Mouse (Mus musculus) lung, embryonic 16.5 days (tissue): ENCODE results near the gene Dnmbp. TPM values are rescaled to one million over a fixed set of nuclear protein-coding genes. Genes with fewer than 3 reads are reported as not detected.

Experiments used
- ATAC-seq: fragments of 200-750 bp; cut with Nextera tagmentation; 2 replicates; pipeline ENCODE4 v1.8.0; 2017; ENCODE audit warnings: low read depth, mild to moderate bottlenecking, moderate library complexity
- H3K27ac ChIP-seq: fragments of 300-500 bp; sonication (generic); 2 replicates; pipeline ENCODE4 v1.5.1; 2014; ENCODE audit warnings: mild to moderate bottlenecking, control low read depth, low read length
- H3K27me3 ChIP-seq: fragments of 300-500 bp; sonication (generic); 2 replicates; pipeline ENCODE4 v1.6.1; 2014; ENCODE audit warnings: low read depth, low read length, mixed read lengths; ENCODE audit not compliant: control insufficient read depth, insufficient read depth
- H3K36me3 ChIP-seq: fragments of 300-500 bp; sonication (generic); 2 replicates; pipeline ENCODE4 v1.6.1; 2014; ENCODE audit warnings: low read length; ENCODE audit not compliant: control insufficient read depth, insufficient read depth
- H3K4me1 ChIP-seq: fragments of 300-500 bp; sonication (generic); replicated peaks from 2 replicates; pipeline ENCODE4 v1.6.1; 2014; ENCODE audit warnings: low read length, mixed read lengths; ENCODE audit not compliant: control insufficient read depth, insufficient read depth
- H3K4me2 ChIP-seq: fragments of 300-500 bp; sonication (generic); 2 replicates; pipeline ENCODE4 v1.6.1; 2014; ENCODE audit warnings: low read depth, low read length, control low read depth
- H3K4me3 ChIP-seq: fragments of 300-500 bp; sonication (generic); 2 replicates; pipeline ENCODE4 v1.5.1; 2014; ENCODE audit warnings: mild to moderate bottlenecking, low read length, control low read depth
- H3K9ac ChIP-seq: fragments of 300-500 bp; sonication (generic); 2 replicates; pipeline ENCODE4 v1.6.1; 2014; ENCODE audit warnings: low read length, control low read depth
- H3K9me3 ChIP-seq: fragments of 300-500 bp; sonication (generic); 2 replicates; pipeline ENCODE4 v1.6.1; 2016; ENCODE audit warnings: low read length; ENCODE audit not compliant: control insufficient read depth
- WGBS: fragments of 180-500 bp; shearing (Covaris S2); extraction: QIAGEN DNeasy Blood & Tissue Kit; methylation state at CpG from one replicate; pipeline ENCODE4 v1.1.7; 2014; 5-methylcytosine and 5-hydroxymethylcytosine counted together
- polyA plus RNA-seq: library from polyadenylated mRNA; unstranded; fragments of >200 nt; fragmentation: Nextera tagmentation; extraction: Ambion mirVana; gene quantifications from 2 replicates; pipeline ENCODE4 v1.2.1, GENCODE M21; 2015

Dnmbp gene
- polyA plus RNA-seq, 1 experiment from 2014 or later = 22.1 TPM

GRCm38 (mm10) chr19:43852837-43853545 is 87.0 kb downstream of the Dnmbp start:
- ATAC-seq = no peak
- no peaks in the 10 kb centered on the region for H3K9me3 ChIP-seq
- H3K36me3 ChIP-seq = peaks cover 59% of the 10 kb centered on the region
- H3K9ac ChIP-seq = no peak overlapping the region
- H3K27ac ChIP-seq = no peak overlapping the region
- H3K27me3 ChIP-seq = no peaks in the 10 kb centered on the region
- H3K4me2 ChIP-seq = no peak overlapping the region
- H3K4me3 ChIP-seq = no peak overlapping the region
- WGBS = 76% methylated on average over 7 of the region's 7 CpGs
- no peaks in the 10 kb centered on the region for H3K4me1 ChIP-seq

- H3K9ac ChIP-seq = no peak overlapping the region
- H3K27me3 ChIP-seq = no peaks in the 10 kb centered on the region
- 80% methylated on average over 21 of the region's 21 CpGs for WGBS
- no peak overlapping the region for H3K27ac ChIP-seq
- ATAC-seq = no peak
- H3K4me3 ChIP-seq = no peak overlapping the region
- H3K36me3 ChIP-seq = peaks cover 62% of the 10 kb centered on the region
- no peaks in the 10 kb centered on the region; the same call in 1 of the 2 replicates for H3K4me1 ChIP-seq
- no peaks in the 10 kb centered on the region for H3K9me3 ChIP-seq
- H3K4me2 ChIP-seq = no peak overlapping the region
Measured at GRCm38 (mm10) chr19:43851996-43852630, 87.9 kb downstream of the Dnmbp start.

- H3K9me3 ChIP-seq = no peaks in the 10 kb centered on the region
- 88% methylated on average over 11 of the region's 11 CpGs for WGBS
- no peak for ATAC-seq
- H3K27me3 ChIP-seq = no peaks in the 10 kb centered on the region
- H3K4me3 ChIP-seq = no peak overlapping the region
- no peaks in the 10 kb centered on the region; the same call in 1 of the 2 replicates for H3K4me1 ChIP-seq
- H3K9ac ChIP-seq = no peak overlapping the region
- H3K36me3 ChIP-seq = peaks cover 55% of the 10 kb centered on the region
- no peak overlapping the region for H3K27ac ChIP-seq
- H3K4me2 ChIP-seq = no peak overlapping the region
Measured at GRCm38 (mm10) chr19:43850026-43850425, 90.0 kb downstream of the Dnmbp start.

- 92% methylated on average over 15 of the region's 15 CpGs for WGBS
Measured at GRCm38 (mm10) chr19:43847966-43848365, 92.0 kb downstream of the Dnmbp start.

GRCm38 (mm10) chr19:43847056-43847455 is 92.9 kb downstream of the Dnmbp start:
- H3K4me3 ChIP-seq = no peak overlapping the region
- peaks cover 33% of the 10 kb centered on the region for H3K36me3 ChIP-seq
- no peaks in the 10 kb centered on the region for H3K9me3 ChIP-seq
- no peak overlapping the region for H3K9ac ChIP-seq
- no peaks in the 10 kb centered on the region; the same call in 1 of the 2 replicates for H3K4me1 ChIP-seq
- H3K27ac ChIP-seq = no peak overlapping the region
- H3K4me2 ChIP-seq = no peak overlapping the region
- no peak for ATAC-seq
- no peaks in the 10 kb centered on the region for H3K27me3 ChIP-seq
- WGBS = 60% methylated on average over 15 of the region's 15 CpGs

More at GRCm38 (mm10) chr19:43847966-43848365, 92.0 kb downstream of the Dnmbp start:
- Histone ChIP-seq H3K4me2 (no peak overlapping the region), H3K27me3 (no peaks in the 10 kb centered on the region), H3K27ac (no peak overlapping the region), H3K4me3 (no peak overlapping the region), H3K4me1 (no peaks in the 10 kb centered on the region; the same call in 1 of the 2 replicates), H3K9me3 (no peaks in the 10 kb centered on the region), H3K9ac (no peak overlapping the region), H3K36me3 (peaks cover 36% of the 10 kb centered on the region)
- ATAC-seq = no peak

- no peak; the same call in 1 of the 2 replicates for ATAC-seq
- Histone ChIP-seq H3K27ac (no peak overlapping the region), H3K36me3 (peaks cover 29% of the 10 kb centered on the region), H3K4me3 (no peak overlapping the region), H3K9me3 (no peaks in the 10 kb centered on the region), H3K4me1 (no peaks in the 10 kb centered on the region; the same call in 1 of the 2 replicates), H3K27me3 (no peaks in the 10 kb centered on the region), H3K4me2 (no peak overlapping the region), H3K9ac (no peak overlapping the region)
- WGBS = 53% methylated on average over 7 of the region's 7 CpGs
Measured at GRCm38 (mm10) chr19:43845331-43845908, 94.6 kb downstream of the Dnmbp start.

- Histone ChIP-seq H3K9ac (no peak overlapping the region), H3K4me1 (no peaks in the 10 kb centered on the region; the same call in 1 of the 2 replicates), H3K4me3 (no peak overlapping the region), H3K9me3 (no peaks in the 10 kb centered on the region), H3K36me3 (peaks cover 7% of the 10 kb centered on the region), H3K4me2 (no peak overlapping the region), H3K27me3 (no peaks in the 10 kb centered on the region), H3K27ac (no peak overlapping the region)
- 73% methylated on average over 9 of the region's 9 CpGs for WGBS
- no peak for ATAC-seq
Measured at GRCm38 (mm10) chr19:43843184-43843583, 96.8 kb downstream of the Dnmbp start.

- no peak overlapping the region for H3K27ac ChIP-seq
- WGBS = 29% methylated on average over 21 of the region's 21 CpGs
- H3K4me1 ChIP-seq = no peaks in the 10 kb centered on the region
- no peak overlapping the region for H3K4me2 ChIP-seq
- 0 out of 2 replicates have a peak, but pooled peaks have one; percentile 52 for ATAC-seq
- H3K9ac ChIP-seq = no peak overlapping the region
- no peaks in the 10 kb centered on the region for H3K27me3 ChIP-seq
- H3K9me3 ChIP-seq = no peaks in the 10 kb centered on the region
- H3K36me3 ChIP-seq = no peaks in the 10 kb centered on the region
- no peak overlapping the region for H3K4me3 ChIP-seq
Measured at GRCm38 (mm10) chr19:43832425-43833069, 107.4 kb downstream of the Dnmbp start.

GRCm38 (mm10) chr19:43826855-43827254 is 113.1 kb downstream of the Dnmbp start:
- 48% methylated on average over 8 of the region's 8 CpGs for WGBS
- no peak for ATAC-seq
- no peaks in the 10 kb centered on the region for H3K27me3 ChIP-seq
- H3K4me1 ChIP-seq = no peaks in the 10 kb centered on the region
- no peak overlapping the region for H3K4me2 ChIP-seq
- H3K36me3 ChIP-seq = no peaks in the 10 kb centered on the region
- H3K4me3 ChIP-seq = no peak overlapping the region
- no peaks in the 10 kb centered on the region for H3K9me3 ChIP-seq
- no peak overlapping the region for H3K9ac ChIP-seq
- H3K27ac ChIP-seq = no peak overlapping the region
